Mouse (Mus musculus): ENCODE results near the gene Prrt3. TPM values are rescaled to one million over a fixed set of nuclear protein-coding genes. Genes with fewer than 3 reads are reported as not detected.

Gene Prrt3
- 0.22 TPM for polyA plus RNA-seq (2012; fragmentation: generic; extraction: Trizol)

GRCm38 (mm10) chr6:113501388-113502084 lies at the start of gene Prrt3:
Gene Prrt3 (minus strand): TSS chr6:113501931.
- Histone ChIP-seq H3K27me3 (ENCODE audit: control insufficient read depth, insufficient read depth, insufficient read length) (no peaks in the 10 kb centered on the region), H3K4me2 (ENCODE audit: low read depth) (no peak within 1 kb of the TSS), H3ac (ENCODE audit: control insufficient read depth, insufficient read length) (no peak within 1 kb of the TSS), H3K36me3 (ENCODE audit: control insufficient read depth, insufficient read depth) (no peaks in the 10 kb centered on the region), H3K79me2 (ENCODE audit: control insufficient read depth, insufficient read depth) (no peaks in the 10 kb centered on the region), H3K4me3 (no peak within 1 kb of the TSS)
- TF ChIP-seq CEBPB (IDR thresholded peaks at IDR 0.05; ENCODE audit: insufficient read depth, poor library complexity, severe bottlenecking) (no peak), MYOG (IDR thresholded peaks at IDR 0.05; ENCODE audit: control insufficient read depth in 1 of 3, insufficient read depth in 1 of 3, insufficient read length in 2 of 3, low read depth in 2 of 3) (no peak), POLR2AphosphoS2 (IDR thresholded peaks at IDR 0.05; ENCODE audit: insufficient read length, low read depth) (no peak), TCF3 (IDR thresholded peaks at IDR 0.05; ENCODE audit: insufficient read length, low read depth) (no peak), SRF (IDR thresholded peaks at IDR 0.05; ENCODE audit: control insufficient read depth, insufficient read length, low read depth) (no peak), USF1 (IDR thresholded peaks at IDR 0.05; ENCODE audit: low read depth) (no peak), REST (IDR thresholded peaks at IDR 0.05; ENCODE audit: insufficient read depth, insufficient read length) (no peak)

DNA sequence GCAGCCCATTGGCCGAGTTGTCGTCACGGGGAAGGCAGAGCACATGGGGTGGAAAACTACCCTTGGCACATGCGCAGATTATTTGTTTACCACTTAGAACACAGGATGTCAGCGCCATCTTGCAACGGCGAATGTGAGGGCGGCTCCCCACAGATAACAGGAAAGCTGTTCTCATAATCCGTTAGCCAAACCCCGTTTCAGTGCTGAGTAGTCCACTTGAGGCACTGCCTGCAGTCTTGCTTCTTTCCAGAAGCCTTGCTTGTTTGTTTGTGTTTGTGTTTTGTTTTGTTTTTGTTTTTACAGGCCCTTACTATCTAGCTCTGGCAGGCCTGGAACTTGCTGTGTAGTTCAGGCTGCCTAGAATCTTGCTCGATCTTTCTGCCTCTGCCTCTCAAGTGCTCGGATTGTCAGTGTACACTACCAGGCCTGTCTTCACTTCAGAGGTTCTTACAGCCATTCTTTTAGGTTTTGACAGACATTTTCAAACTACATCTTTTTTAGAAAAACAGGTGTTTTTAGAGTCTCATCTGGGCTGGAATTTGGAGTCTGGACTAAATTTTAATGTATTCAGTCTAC lies 42.3 kb upstream of the Prrt3 start:
- no peak overlapping the region for H3ac ChIP-seq (ENCODE audit: control insufficient read depth, insufficient read length)
- no peak overlapping the region for H3K4me3 ChIP-seq

DNA sequence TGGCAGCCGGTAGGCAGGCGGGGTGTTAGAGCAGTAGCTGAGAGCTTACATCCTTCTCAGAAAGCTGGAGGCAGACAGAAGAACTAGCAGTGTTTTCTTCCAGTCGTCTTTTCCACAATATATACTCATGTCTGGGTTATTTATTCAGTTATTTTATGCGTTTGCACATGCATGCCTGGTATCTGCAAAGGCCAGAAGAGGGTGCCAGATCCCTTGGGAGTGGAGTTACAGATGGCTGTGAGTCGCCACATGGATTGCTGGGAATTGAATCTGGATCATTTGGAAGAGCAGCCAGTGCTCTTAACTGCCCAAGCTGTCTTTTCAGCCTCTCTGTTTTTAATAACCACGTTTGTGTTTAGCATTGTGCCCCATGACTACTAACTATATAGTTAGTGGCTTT lies 39.9 kb upstream of the Prrt3 start:
- Histone ChIP-seq H3K4me2 (ENCODE audit: low read depth) (no peak overlapping the region), H3K79me2 (ENCODE audit: control insufficient read depth, insufficient read depth) (no peaks in the 10 kb centered on the region), H3K27me3 (ENCODE audit: control insufficient read depth, insufficient read depth, insufficient read length) (no peaks in the 10 kb centered on the region), H3ac (ENCODE audit: control insufficient read depth, insufficient read length) (no peak overlapping the region), H3K4me3 (no peak overlapping the region), H3K36me3 (ENCODE audit: control insufficient read depth, insufficient read depth) (no peaks in the 10 kb centered on the region)
- no peak for TF ChIP-seq MYOD1 (IDR thresholded peaks at IDR 0.05; ENCODE audit: control insufficient read depth in 1 of 3, insufficient read length in 2 of 3, low read depth in 2 of 3)
- no peak for TF ChIP-seq MYOG (IDR thresholded peaks at IDR 0.05; ENCODE audit: control insufficient read depth in 1 of 3, insufficient read depth in 1 of 3, insufficient read length in 2 of 3, low read depth in 2 of 3)
- no peak for TF ChIP-seq TCF3 (IDR thresholded peaks at IDR 0.05; ENCODE audit: insufficient read length, low read depth)
- no peak for TF ChIP-seq TCF12 (IDR thresholded peaks at IDR 0.05; ENCODE audit: insufficient read depth, poor library complexity, severe bottlenecking)
- TF ChIP-seq POLR2AphosphoS2 (IDR thresholded peaks at IDR 0.05; ENCODE audit: insufficient read length, low read depth), result no peak
- no peak for TF ChIP-seq POLR2A (IDR thresholded peaks at IDR 0.05; ENCODE audit: insufficient read length, low read depth)
- TF ChIP-seq REST (IDR thresholded peaks at IDR 0.05; ENCODE audit: insufficient read depth, insufficient read length), result no peak
- no peak for TF ChIP-seq E2F4 (IDR thresholded peaks at IDR 0.05; ENCODE audit: insufficient read depth)
- TF ChIP-seq MAX (IDR thresholded peaks at IDR 0.05; ENCODE audit: low read depth), result no peak
- no peak for TF ChIP-seq USF1 (IDR thresholded peaks at IDR 0.05; ENCODE audit: low read depth)

More for the DNA sequence above, 42.3 kb upstream of the Prrt3 start:
- TF ChIP-seq SRF (IDR thresholded peaks at IDR 0.05; ENCODE audit: control insufficient read depth, insufficient read length, low read depth) (no peak), TCF12 (IDR thresholded peaks at IDR 0.05; ENCODE audit: insufficient read depth, poor library complexity, severe bottlenecking) (no peak), USF1 (IDR thresholded peaks at IDR 0.05; ENCODE audit: low read depth) (no peak)
- H3K27me3 ChIP-seq (ENCODE audit: control insufficient read depth, insufficient read depth, insufficient read length), result no peaks in the 10 kb centered on the region
- H3K4me2 ChIP-seq (ENCODE audit: low read depth), result no peak overlapping the region
- no peaks in the 10 kb centered on the region for H3K79me2 ChIP-seq (ENCODE audit: control insufficient read depth, insufficient read depth)
- no peaks in the 10 kb centered on the region for H3K36me3 ChIP-seq (ENCODE audit: control insufficient read depth, insufficient read depth)

DNA sequence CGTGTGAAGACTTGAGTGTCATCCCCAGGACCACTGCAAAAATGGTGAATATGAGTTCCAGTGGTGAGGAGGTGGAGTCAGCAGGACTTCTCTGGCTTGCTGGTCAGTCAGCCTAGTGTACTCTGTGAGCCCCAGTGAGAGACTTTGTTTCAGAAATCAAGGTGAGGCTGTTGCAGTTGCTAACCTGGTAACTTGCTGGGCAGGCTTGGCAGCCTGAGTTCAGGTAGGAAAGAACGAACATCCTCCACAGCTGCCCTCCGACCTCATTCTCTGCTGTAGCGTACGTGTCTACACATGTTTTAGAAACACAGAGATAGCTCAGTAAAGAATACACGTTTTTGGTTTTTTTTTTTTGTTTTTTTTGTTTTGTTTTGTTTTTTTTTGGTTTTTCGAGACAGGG lies 33.2 kb upstream of the Prrt3 start:
- Histone ChIP-seq H3K4me2 (ENCODE audit: low read depth) (no peak overlapping the region), H3K36me3 (ENCODE audit: control insufficient read depth, insufficient read depth) (no peaks in the 10 kb centered on the region), H3ac (ENCODE audit: control insufficient read depth, insufficient read length) (no peak overlapping the region), H3K4me3 (no peak overlapping the region), H3K79me2 (ENCODE audit: control insufficient read depth, insufficient read depth) (peaks cover 16% of the 10 kb centered on the region), H3K27me3 (ENCODE audit: control insufficient read depth, insufficient read depth, insufficient read length) (no peaks in the 10 kb centered on the region)
- TF ChIP-seq REST (IDR thresholded peaks at IDR 0.05; ENCODE audit: insufficient read depth, insufficient read length) (no peak), MYOD1 (IDR thresholded peaks at IDR 0.05; ENCODE audit: control insufficient read depth in 1 of 3, insufficient read length in 2 of 3, low read depth in 2 of 3) (no peak), TCF3 (IDR thresholded peaks at IDR 0.05; ENCODE audit: insufficient read length, low read depth) (no peak), SRF (IDR thresholded peaks at IDR 0.05; ENCODE audit: control insufficient read depth, insufficient read length, low read depth) (no peak), TCF12 (IDR thresholded peaks at IDR 0.05; ENCODE audit: insufficient read depth, poor library complexity, severe bottlenecking) (no peak), USF1 (IDR thresholded peaks at IDR 0.05; ENCODE audit: low read depth) (no peak), E2F4 (IDR thresholded peaks at IDR 0.05; ENCODE audit: insufficient read depth) (no peak), CEBPB (IDR thresholded peaks at IDR 0.05; ENCODE audit: insufficient read depth, poor library complexity, severe bottlenecking) (no peak), POLR2AphosphoS2 (IDR thresholded peaks at IDR 0.05; ENCODE audit: insufficient read length, low read depth) (no peak), MYOG (IDR thresholded peaks at IDR 0.05; ENCODE audit: control insufficient read depth in 1 of 3, insufficient read depth in 1 of 3, insufficient read length in 2 of 3, low read depth in 2 of 3) (no peak), POLR2A (IDR thresholded peaks at IDR 0.05; ENCODE audit: insufficient read length, low read depth) (no peak), MAX (IDR thresholded peaks at IDR 0.05; ENCODE audit: low read depth) (no peak)

DNA sequence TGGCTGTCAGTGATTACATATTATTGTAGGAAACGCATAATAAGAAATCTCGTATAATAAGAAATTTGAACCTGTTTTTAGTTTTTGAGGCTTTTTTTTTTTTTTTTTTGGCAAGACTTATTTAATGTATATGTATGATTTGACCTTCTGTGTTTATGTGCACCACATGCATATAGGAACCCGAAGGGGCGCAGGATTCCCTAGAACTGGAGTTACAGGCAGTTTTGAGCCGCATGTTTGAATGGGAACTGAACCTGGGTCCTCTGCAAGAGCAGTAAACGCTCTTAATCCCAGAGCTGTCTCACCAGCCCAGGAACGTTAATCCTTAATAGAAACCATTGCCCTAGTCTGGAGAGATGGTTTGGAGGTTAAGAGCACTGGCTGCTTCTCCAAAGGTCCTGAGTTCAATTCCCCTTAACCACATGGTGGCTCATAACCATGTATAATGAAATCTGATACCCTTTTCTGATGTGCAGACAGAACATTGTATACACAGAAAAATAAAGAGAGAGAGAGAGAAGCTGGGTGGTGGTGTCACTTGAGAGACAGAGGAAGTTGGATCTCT lies 30.2 kb upstream of the Prrt3 start:
- H3K79me2 ChIP-seq (ENCODE audit: control insufficient read depth, insufficient read depth), result peaks cover 40% of the 10 kb centered on the region
- no peaks in the 10 kb centered on the region for H3K27me3 ChIP-seq (ENCODE audit: control insufficient read depth, insufficient read depth, insufficient read length)
- no peaks in the 10 kb centered on the region for H3K36me3 ChIP-seq (ENCODE audit: control insufficient read depth, insufficient read depth)

More for the DNA sequence above, 30.2 kb upstream of the Prrt3 start:
- no peak for TF ChIP-seq MYOG (IDR thresholded peaks at IDR 0.05; ENCODE audit: control insufficient read depth in 1 of 3, insufficient read depth in 1 of 3, insufficient read length in 2 of 3, low read depth in 2 of 3)
- no peak for TF ChIP-seq TCF3 (IDR thresholded peaks at IDR 0.05; ENCODE audit: insufficient read length, low read depth)
- TF ChIP-seq USF1 (IDR thresholded peaks at IDR 0.05; ENCODE audit: low read depth), result no peak
- TF ChIP-seq REST (IDR thresholded peaks at IDR 0.05; ENCODE audit: insufficient read depth, insufficient read length), result no peak
- TF ChIP-seq CEBPB (IDR thresholded peaks at IDR 0.05; ENCODE audit: insufficient read depth, poor library complexity, severe bottlenecking), result no peak
- no peak for TF ChIP-seq SRF (IDR thresholded peaks at IDR 0.05; ENCODE audit: control insufficient read depth, insufficient read length, low read depth)
- TF ChIP-seq MYOD1 (IDR thresholded peaks at IDR 0.05; ENCODE audit: control insufficient read depth in 1 of 3, insufficient read length in 2 of 3, low read depth in 2 of 3), result no peak
- no peak for TF ChIP-seq POLR2AphosphoS2 (IDR thresholded peaks at IDR 0.05; ENCODE audit: insufficient read length, low read depth)
- no peak for TF ChIP-seq MAX (IDR thresholded peaks at IDR 0.05; ENCODE audit: low read depth)
- TF ChIP-seq E2F4 (IDR thresholded peaks at IDR 0.05; ENCODE audit: insufficient read depth), result no peak
- no peak for TF ChIP-seq POLR2A (IDR thresholded peaks at IDR 0.05; ENCODE audit: insufficient read length, low read depth)
- TF ChIP-seq TCF12 (IDR thresholded peaks at IDR 0.05; ENCODE audit: insufficient read depth, poor library complexity, severe bottlenecking), result no peak
- peak overlapping the region; percentile 77 for H3K4me2 ChIP-seq (ENCODE audit: low read depth)
- peak overlapping the region; percentile 95 for H3K4me3 ChIP-seq
- H3ac ChIP-seq (ENCODE audit: control insufficient read depth, insufficient read length), result peak overlapping the region; percentile 4
